Mouse (Mus musculus) testis, postnatal 14 days (tissue): ENCODE results near the gene Prp2.
"Not testable (repeated sequence)": the region's sequence is repeated elsewhere in the genome, so short reads cannot be mapped to it uniquely, and the experiment has no call there.

Experiments
- DNase-seq: peaks from one replicate; pipeline ENCODE4 v3.0.0; 2021; ENCODE audit warnings: low spot score

Prp2 gene

GRCm38 (mm10) chr6:132595613-132596012 lies at the start of gene Prp2:
Gene Prp2 (plus strand): TSS chr6:132595913.
- DNase-seq, result not testable (repeated sequence)

GRCm38 (mm10) chr6:132569509-132569908 lies 26.2 kb upstream of the Prp2 start, which contains the start of gene Prh1:
Gene Prh1 (plus strand): TSS chr6:132569809.
- DNase-seq, result not testable (repeated sequence)

- DNase-seq, result no peak
These were observed 53.7 kb downstream of the Prp2 start for GRCm38 (mm10) chr6:132649399-132649798.
